Mouse (Mus musculus): ENCODE measurements at regions not wholly inside any gene's neighbourhood (a gene's known extent, or its start where the extent isn't known, plus 50 kb on each side); places are given as distances from the start of the nearest gene placed in this dataset.
"Not testable (repeated sequence)": the region's sequence is repeated elsewhere in the genome, so short reads cannot be mapped to it uniquely, and the experiment has no call there.

- no peak for DNase-seq
These were observed 55.2 kb downstream of the Rdh14 start for GRCm38 (mm10) chr12:10445738-10446137.

DNA sequence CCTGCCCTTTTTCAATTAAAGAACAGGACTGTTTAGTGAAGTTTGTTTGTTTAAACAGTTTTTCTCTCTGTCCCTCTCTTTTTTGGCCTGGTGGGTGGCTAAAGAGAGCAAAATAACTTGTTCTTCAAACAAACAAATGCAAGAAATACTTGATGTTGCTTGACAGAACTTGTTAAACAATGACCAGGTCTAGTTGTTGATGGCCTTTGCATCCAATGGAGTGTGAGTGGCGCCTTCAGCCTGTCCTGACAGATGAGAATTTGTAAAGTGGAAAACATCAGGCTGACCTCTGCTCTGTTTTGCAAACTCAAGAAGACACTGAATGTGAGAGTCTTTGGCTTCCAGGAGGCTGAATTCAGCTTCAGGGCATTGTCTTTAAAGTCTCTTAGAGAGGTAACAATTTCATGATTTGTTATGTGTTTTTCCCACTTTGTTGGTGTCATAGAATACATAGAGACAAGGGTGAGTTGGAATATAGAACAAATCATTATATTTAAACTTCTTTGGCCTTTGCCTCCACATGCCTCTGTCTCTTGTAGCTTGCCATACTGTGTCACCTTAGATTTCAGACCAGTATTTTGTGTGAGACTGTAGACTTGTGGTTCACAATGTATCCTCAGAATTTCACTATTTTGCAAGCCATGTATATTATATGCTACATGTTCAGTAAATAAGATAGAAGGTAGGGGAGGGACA lies 67.5 kb downstream of the Rdh14 start:
- DNase-seq = no peak

DNA sequence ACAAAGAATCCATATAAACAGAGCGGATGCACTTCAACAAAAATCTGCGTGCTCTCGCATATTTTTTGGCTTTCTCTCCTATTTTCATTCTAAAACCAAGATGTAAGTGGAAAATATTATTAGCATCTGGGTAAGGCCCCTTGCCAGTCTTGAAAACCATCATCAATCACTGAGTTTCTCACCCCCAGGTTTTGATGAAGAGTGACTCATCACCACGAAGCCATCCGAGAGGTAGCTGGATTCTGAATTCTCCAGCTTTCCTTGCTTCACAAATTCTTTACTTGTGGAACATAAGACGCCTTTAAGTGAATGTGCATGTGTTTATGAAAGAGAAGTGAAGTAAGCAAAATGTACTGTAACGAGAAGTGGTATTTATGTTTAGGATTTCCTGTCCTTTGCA lies 71.2 kb downstream of the Rdh14 start:
- no peak for DNase-seq

DNA sequence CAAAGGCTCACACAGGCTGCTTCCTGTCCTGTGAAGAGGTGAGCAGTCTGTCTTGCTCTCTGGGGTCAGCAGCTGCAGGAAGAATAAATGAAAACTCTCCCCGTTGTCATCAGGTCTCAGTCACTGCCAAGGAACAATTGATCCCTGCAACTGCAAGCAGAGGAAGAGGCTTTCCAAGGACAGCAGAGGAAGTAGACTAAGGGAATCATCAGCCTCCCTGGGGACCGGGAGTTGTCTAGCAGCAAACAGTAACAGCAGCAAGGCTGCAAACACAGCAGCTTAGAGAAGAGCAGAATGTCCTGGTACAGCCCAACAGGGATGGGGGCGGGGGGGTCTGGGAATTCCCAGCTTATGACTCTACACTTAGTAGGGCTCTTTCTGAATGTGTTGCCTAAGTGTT lies 72.4 kb downstream of the Rdh14 start:
- DNase-seq = no peak

GRCm38 (mm10) chr12:10473986-10474385 lies 83.4 kb downstream of the Rdh14 start:
- peak in 1 of 2 experiments; percentile 7 for DNase-seq

DNA sequence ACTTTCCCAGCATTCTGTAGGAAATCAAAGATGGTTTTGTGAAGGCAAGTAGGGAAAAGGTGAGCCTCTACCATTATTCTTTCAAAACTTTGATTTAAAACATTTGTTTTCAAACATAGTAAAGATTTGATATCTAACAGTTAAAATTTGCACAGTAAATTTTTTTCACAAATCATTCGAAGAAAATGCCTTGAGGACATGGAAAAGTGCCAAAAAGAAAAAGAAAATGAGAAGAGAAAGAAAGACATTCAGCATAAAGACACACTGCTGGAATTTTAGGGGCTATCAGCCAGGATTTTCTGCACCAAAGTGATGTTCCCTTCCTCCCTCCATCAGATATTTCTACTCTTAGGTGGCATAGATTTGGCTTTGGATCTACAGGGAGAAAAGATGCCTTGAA lies 90.2 kb downstream of the Rdh14 start:
- no peak for DNase-seq

GRCm38 (mm10) chr12:10482294-10483010 lies 91.9 kb downstream of the Rdh14 start:
- peak; percentile 11 to 16 for DNase-seq

GRCm38 (mm10) chr12:10506721-10507120 lies 116.1 kb downstream of the Rdh14 start:
- no peak for DNase-seq

DNA sequence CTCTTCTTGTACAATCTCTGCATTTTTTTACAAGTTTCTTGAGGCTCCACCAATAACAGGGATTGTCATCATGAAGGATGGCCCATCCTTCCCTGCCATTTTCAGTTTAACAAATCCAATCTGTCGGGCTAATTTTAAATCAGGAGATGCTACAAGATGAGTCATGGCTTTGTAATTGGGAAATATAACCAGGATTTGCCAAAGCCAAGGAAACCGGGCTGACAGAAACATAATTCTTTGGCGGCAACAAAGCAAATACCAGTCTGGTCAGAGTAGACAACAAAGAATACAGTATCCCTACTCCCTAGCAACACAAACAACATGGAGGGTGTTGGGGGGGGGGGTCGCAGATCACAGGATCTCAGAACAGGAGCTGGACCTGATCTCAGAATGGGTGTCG lies 123.0 kb downstream of the Rdh14 start:
- DNase-seq = peak in 1 of 2 experiments; percentile 13

GRCm38 (mm10) chr12:10514278-10514677 lies 123.7 kb downstream of the Rdh14 start:
- DNase-seq = peak; percentile 12 to 29

DNA sequence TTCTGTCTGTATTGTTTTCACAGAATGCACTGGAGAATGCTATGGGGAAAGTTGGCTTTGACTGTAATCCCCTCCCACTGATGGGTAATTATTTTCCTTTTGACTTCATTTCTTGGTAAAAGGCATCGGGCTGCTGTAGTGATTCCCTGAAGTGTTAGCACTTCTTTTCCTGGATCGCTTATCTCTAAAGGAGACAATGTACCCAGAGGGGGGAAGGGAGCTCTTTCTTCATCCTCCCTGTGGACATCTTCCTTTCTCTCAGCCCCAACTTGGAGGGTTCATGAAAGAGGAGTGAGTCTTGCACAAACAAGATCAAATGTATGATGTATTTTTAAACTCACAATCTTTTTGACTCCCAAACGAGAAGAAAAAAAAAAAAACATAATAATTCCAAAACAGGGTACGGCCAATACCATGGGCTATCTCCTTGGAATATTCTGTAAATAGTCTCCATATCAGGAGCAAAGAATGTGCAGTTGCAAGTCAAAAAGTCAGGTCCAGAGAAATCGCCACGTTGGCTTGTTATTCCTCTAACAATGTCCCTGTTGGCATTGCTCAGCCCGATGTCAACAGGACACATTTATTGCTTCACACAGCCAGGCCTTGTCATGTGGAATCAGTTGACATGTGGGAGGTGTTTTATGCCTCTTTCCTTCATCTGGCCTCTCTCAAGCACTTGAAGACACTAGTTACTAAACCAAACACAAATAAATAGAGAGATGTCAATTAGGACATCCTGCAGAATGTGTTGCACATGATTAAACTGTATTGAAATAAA lies 134.1 kb downstream of the Rdh14 start:
- DNase-seq = peak; percentile 11 to 38

- DNase-seq = no peak
These were observed 135.4 kb downstream of the Rdh14 start for GRCm38 (mm10) chr12:10525934-10526333.

DNA sequence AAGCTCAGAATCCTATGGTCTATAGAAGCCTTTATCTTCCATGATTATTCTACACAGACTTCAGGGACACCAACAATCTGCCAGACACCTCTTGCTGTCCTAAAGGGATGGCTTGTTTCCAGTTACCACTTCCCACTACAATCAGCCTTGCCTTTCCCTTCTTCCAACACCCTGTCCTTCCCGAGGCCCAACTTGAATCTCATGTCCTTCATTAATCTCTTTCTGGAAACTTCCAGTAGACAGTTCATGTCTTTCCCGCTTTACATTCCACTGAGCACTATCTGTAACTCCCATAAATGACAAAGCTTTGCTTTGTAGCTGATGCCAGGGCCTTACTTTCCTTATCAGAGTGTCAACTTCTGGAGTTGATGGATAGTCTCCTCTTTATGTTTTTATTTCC lies 138.5 kb downstream of the Rdh14 start:
- no peak for DNase-seq

GRCm38 (mm10) chr12:10530996-10531395 lies 140.4 kb downstream of the Rdh14 start:
- DNase-seq = no peak

DNA sequence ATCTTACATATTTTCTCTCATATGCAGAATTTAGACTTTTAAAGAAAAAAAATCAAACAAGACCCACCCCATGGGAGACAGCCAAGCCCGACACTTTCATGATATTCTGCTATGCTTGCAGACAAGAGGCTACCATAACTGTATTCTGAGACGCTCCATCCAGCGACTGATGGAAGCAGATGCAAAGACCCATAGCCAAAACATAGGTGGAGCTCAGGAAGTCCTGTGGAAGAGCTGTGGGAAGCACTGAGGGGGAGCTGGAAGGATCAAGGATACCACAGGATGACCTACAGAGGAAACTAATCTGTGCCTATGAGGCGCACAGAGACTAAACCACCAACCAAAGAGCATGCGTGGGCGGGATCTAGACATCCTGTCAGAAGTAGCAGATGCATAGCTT lies 143.4 kb downstream of the Rdh14 start:
- DNase-seq = no peak

DNA sequence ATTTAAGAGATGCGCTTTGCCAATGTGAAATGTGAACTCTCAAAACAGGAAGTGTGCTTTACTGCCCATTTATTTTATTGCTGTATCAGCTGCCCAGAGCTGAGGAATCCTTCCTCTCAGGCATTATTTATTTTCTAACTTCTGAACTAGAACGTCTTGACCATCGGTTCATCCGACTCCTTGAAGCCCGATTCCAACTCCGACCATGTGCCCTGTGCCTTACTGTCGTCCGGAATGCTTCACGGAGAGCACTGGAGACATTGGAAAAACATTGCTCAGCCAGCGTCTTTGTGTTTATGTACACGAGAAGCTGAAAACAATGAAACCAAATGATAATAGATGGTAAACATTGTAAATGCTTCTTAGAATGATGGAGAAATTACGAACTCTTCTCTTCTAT lies 145.7 kb downstream of the Rdh14 start:
- no peak for DNase-seq

- peak; percentile 11 to 56 for DNase-seq
These were observed 146.5 kb downstream of the Rdh14 start for GRCm38 (mm10) chr12:10537069-10537468.

- DNase-seq = no peak
These were observed 159.1 kb downstream of the Rdh14 start for GRCm38 (mm10) chr12:10549481-10550201.

DNA sequence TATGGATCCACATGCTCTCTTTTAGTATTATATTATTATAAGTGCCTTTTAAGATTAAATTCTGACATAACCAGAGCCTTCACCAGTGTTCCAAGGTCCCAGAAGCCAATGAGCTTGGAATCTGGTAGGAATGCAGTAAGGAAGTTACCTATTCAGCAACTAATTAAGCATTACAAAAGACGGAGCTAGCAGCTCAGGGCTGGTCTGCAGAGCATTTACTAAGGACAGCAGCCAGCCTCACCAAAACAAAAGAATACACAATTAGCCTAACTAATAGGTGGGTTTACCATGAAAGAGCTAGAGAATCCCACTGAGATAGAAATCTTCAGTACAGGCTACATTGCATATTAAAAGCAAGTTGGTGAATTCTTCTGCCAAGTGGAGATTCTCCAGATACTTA lies 164.1 kb downstream of the Rdh14 start:
- not testable (repeated sequence) for DNase-seq

GRCm38 (mm10) chr12:10562966-10563365 lies 172.4 kb downstream of the Rdh14 start:
- DNase-seq = no peak

DNA sequence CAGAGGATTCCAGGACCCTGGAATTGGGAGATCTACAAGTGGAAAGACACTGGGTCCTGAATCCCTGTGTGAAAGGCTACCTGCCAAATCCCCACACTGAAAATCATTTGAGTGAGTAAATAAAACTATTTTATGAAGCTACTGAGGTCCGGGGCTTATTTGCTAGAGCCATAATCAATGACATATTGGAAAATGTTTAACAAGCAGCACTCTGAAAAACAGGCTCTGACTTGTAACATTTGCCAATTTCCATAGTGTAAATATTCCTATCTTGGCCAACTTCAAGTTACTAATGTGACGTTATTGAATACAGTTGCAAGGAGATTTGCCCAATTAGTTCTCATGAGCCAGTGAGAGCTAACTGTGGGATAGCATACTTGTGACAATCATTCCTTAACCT lies 177.3 kb downstream of the Rdh14 start:
- no peak for DNase-seq

DNA sequence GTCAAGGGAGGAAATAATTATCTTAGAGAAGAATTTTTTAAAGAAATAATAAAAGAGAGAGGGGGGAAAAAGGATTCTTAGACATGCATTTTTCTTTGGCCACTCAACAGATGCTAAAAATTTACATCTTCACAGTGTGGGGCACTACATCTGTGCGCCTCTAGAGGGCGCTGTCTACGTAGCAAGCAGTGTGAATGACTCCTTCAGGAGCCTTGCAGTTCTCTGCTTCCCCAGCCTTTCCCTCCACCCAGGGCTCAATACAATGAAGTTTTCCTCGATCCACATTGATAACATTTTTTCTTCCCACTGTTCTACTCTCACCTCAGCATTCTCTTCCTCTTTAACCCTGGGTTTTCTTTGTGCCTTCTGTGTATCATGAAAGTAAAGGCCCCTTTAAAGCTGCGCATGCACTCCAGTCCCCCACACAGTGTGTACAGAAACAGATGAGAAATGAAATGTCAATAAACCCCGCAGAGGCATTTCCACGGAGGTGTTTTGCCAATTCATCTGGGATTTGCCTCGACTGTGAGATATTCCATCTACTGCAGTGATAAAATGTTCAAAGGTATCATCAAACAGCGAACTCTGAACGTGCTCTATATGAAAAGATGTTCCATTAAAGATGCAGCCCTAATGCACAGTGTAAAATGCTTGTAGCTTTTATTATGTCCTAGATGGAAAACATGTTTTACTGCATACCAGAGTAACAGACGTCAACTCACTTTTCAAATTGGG lies 181.2 kb downstream of the Rdh14 start:
- DNase-seq = no peak

GRCm38 (mm10) chr12:10572378-10572650 lies 181.7 kb downstream of the Rdh14 start:
- no peak for DNase-seq

All from lung, adult 18-20 months (tissue).